Mouse (Mus musculus) limb, embryonic 14.5 days (tissue): Measurements from ENCODE around the gene Ano8. TPM values are rescaled to one million over a fixed set of nuclear protein-coding genes. Genes with fewer than 3 reads are reported as not detected.

Experiments used
- ATAC-seq: fragments of 200-750 bp; cut with Nextera tagmentation; 2 replicates; pipeline ENCODE4 v1.8.0; 2017; ENCODE audit warnings: low read depth, moderate number of reproducible peaks, moderate TSS enrichment; ENCODE audit not compliant: low FRiP score
- DNase-seq: peaks from one replicate; pipeline ENCODE4 v3.0.0-alpha.2; 2015; ENCODE audit warnings: low spot score
- H3K27ac ChIP-seq: fragments of 300-500 bp; sonication (generic); replicated peaks from 2 replicates; pipeline ENCODE4 v1.5.1; 2014; ENCODE audit warnings: low read depth, mild to moderate bottlenecking, low read length, moderate library complexity, mixed read lengths
- H3K27me3 ChIP-seq: fragments of 300-500 bp; sonication (generic); 2 replicates; pipeline ENCODE4 v1.6.1; 2014; ENCODE audit warnings: low read length, mixed read lengths; ENCODE audit not compliant: control insufficient read depth, insufficient read depth
- H3K36me3 ChIP-seq: fragments of 300-500 bp; sonication (generic); 2 replicates; pipeline ENCODE4 v1.6.1; 2014; ENCODE audit warnings: mild to moderate bottlenecking, low read length, moderate library complexity, mixed read lengths; ENCODE audit not compliant: control insufficient read depth, insufficient read depth
- H3K4me1 ChIP-seq: fragments of 300-500 bp; sonication (generic); 2 replicates; pipeline ENCODE4 v1.6.1; 2014; ENCODE audit warnings: antibody characterized with exemption, low read length, mixed read lengths; ENCODE audit not compliant: control insufficient read depth, insufficient read depth
- H3K4me2 ChIP-seq: fragments of 300-500 bp; sonication (generic); replicated peaks from 2 replicates; pipeline ENCODE4 v1.6.1; 2014; ENCODE audit warnings: low read depth, mild to moderate bottlenecking, low read length, moderate library complexity; ENCODE audit not compliant: severe bottlenecking
- H3K4me3 ChIP-seq: fragments of 300-500 bp; sonication (generic); replicated peaks from 2 replicates; pipeline ENCODE4 v1.5.1; 2014; ENCODE audit warnings: low read length
- H3K9ac ChIP-seq: fragments of 300-500 bp; sonication (generic); 2 replicates; pipeline ENCODE4 v1.6.1; 2014; ENCODE audit warnings: mild to moderate bottlenecking, low read depth, low read length, moderate library complexity; ENCODE audit not compliant: severe bottlenecking
- H3K9me3 ChIP-seq: fragments of 300-500 bp; sonication (generic); 2 replicates; pipeline ENCODE4 v1.6.1; 2016; ENCODE audit warnings: low read length; ENCODE audit not compliant: control insufficient read depth
- POLR2A ChIP-seq: fragments of 200-500 bp; IDR thresholded peaks from 2 replicates; pipeline ENCODE4 v1.8.0; 2012; ENCODE audit warnings: inconsistent platforms, mild to moderate bottlenecking, moderate library complexity, borderline replicate concordance; ENCODE audit not compliant: insufficient read depth, insufficient read length; ENCODE audit errors: extremely low read depth
- WGBS: fragments of 180-500 bp; shearing (Covaris S2); extraction: QIAGEN DNeasy Blood & Tissue Kit; methylation state at CpG from one replicate; pipeline ENCODE4 v1.1.7; 2014; 5-methylcytosine and 5-hydroxymethylcytosine counted together
- polyA plus RNA-seq, 2 experiments: library from polyadenylated mRNA; depleted of rRNA in 1 of 2; stranded (reverse) in 1 of 2; unstranded in 1 of 2; fragments of >200 nt; fragmentation: Nextera tagmentation in 1 of 2; extraction: Ambion mirVana in 1 of 2; gene quantifications; 2 replicates each; pipeline versions ENCODE4 v1.2.1 to v1.2.3; 2012 to 2014

The Ano8 gene
- polyA plus RNA-seq, 2 experiments = 1.8 to 37.2 TPM

GRCm38 (mm10) chr8:71465733-71466132 lies 20.0 kb downstream of the Ano8 start:
- Histone ChIP-seq H3K9me3 (no peaks in the 10 kb centered on the region), H3K4me3 (peak overlapping the region; percentile 85), H3K4me2 (peak overlapping the region; percentile 83), H3K36me3 (peaks cover 7% of the 10 kb centered on the region), H3K27me3 (no peaks in the 10 kb centered on the region), H3K27ac (no peak overlapping the region), H3K9ac (peak overlapping the region; percentile 69; the same call in 1 of the 2 replicates), H3K4me1 (peaks cover 23% of the 10 kb centered on the region)
- TF ChIP-seq POLR2A = no peak
- DNase-seq (no peak), ATAC-seq (no peak)
- WGBS = 85% methylated on average over 8 of the region's 8 CpGs

- TF ChIP-seq POLR2A = no peak
- Histone ChIP-seq H3K9me3 (no peaks in the 10 kb centered on the region), H3K4me1 (peaks cover 21% of the 10 kb centered on the region), H3K36me3 (peaks cover 16% of the 10 kb centered on the region), H3K4me3 (peak within 1 kb of the TSS; percentile 85), H3K27me3 (no peaks in the 10 kb centered on the region), H3K4me2 (peak within 1 kb of the TSS; percentile 83), H3K27ac (peak within 1 kb of the TSS; percentile 61), H3K9ac (peak within 1 kb of the TSS; percentile 69)
- ATAC-seq = peak; percentile 74
- under 1% methylated on average over 57 of the region's 59 CpGs for WGBS
- DNase-seq = peak; percentile 99
Observed at GRCm38 (mm10) chr8:71464513-71465500, 21.0 kb downstream of the Ano8 start, which contains the start of gene Mrpl34. Mrpl34 (plus strand) TSS chr8:71464959.

GRCm38 (mm10) chr8:71463188-71464033 lies 22.4 kb downstream of the Ano8 start, which contains the start of gene Abhd8:
Abhd8 (minus strand) TSS chr8:71463655.
- DNase-seq (peak; percentile 95), ATAC-seq (peak; percentile 89)
- WGBS = 1% methylated on average over 46 of the region's 55 CpGs
- Histone ChIP-seq H3K9me3 (no peaks in the 10 kb centered on the region), H3K4me3 (peak within 1 kb of the TSS; percentile 85), H3K4me1 (peaks cover 20% of the 10 kb centered on the region), H3K9ac (peak within 1 kb of the TSS; percentile 76), H3K27me3 (no peaks in the 10 kb centered on the region), H3K4me2 (peak within 1 kb of the TSS; percentile 83), H3K27ac (peak within 1 kb of the TSS; percentile 61), H3K36me3 (peaks cover 30% of the 10 kb centered on the region)
- 0 out of 2 replicates have a peak, but pooled peaks have one; percentile 28 for TF ChIP-seq POLR2A

GRCm38 (mm10) chr8:71462786-71463185 lies 23.0 kb downstream of the Ano8 start:
- peak overlapping the region; percentile 85 for H3K4me3 ChIP-seq
- H3K36me3 ChIP-seq = peaks cover 36% of the 10 kb centered on the region
- peak overlapping the region; percentile 76 for H3K9ac ChIP-seq
- no peaks in the 10 kb centered on the region for H3K9me3 ChIP-seq
- no peak overlapping the region for H3K27ac ChIP-seq
- TF ChIP-seq POLR2A = no peak
- no peak for ATAC-seq
- peaks cover 20% of the 10 kb centered on the region for H3K4me1 ChIP-seq
- peak; percentile 33 for DNase-seq
- WGBS = 8% methylated on average over 16 of the region's 16 CpGs
- peak overlapping the region; percentile 83 for H3K4me2 ChIP-seq
- no peaks in the 10 kb centered on the region for H3K27me3 ChIP-seq

GRCm38 (mm10) chr8:71462191-71462590 lies 23.6 kb downstream of the Ano8 start:
- H3K9ac ChIP-seq = peak overlapping the region; percentile 76
- peaks cover 20% of the 10 kb centered on the region for H3K4me1 ChIP-seq
- WGBS = 75% methylated on average over 4 of the region's 4 CpGs
- DNase-seq (no peak), ATAC-seq (no peak)
- H3K4me2 ChIP-seq = peak overlapping the region; percentile 83
- H3K27ac ChIP-seq = no peak overlapping the region
- H3K27me3 ChIP-seq = no peaks in the 10 kb centered on the region
- no peak for TF ChIP-seq POLR2A
- peak overlapping the region; percentile 85 for H3K4me3 ChIP-seq
- H3K9me3 ChIP-seq = no peaks in the 10 kb centered on the region
- peaks cover 41% of the 10 kb centered on the region for H3K36me3 ChIP-seq
